Mouse (Mus musculus): ENCODE results near the gene Rbm18.

DNA sequence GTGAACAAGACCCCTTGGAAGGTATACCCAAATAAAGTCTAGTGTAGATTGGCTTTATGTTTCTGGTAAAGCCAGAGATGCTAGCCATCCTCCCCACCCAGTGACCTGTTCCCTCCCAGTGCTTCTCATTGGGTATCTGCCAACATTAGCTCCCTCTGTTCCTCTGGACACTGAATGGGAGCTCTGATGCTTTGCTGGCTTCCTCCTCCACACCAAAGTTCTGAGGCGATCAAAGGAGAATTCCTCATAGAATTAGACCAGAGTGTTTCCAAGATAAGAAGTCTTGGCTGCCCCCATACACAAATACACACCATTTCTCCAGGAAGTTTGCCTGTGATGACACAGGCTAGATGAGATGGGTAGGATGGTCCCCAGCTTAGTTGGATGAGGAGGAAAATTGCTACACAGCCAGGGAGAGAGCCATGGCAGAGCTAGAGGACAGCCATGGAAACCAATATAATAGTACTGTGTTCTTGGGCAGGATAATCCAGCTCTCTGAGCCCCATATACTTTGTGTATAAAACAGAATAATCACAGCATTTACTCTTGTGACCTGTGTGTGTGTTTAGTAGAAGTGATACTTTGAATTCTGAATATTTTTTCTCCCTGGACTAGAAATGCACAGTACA lies 31.5 kb upstream of the Rbm18 start:
- TF ChIP-seq GATA1 (IDR thresholded peaks at IDR 0.05; ENCODE audit: low read length) (no peak), TAL1 (IDR thresholded peaks at IDR 0.05; ENCODE audit: low read length) (no peak)
